Mouse (Mus musculus): ENCODE data around the gene Iffo1. TPM values are rescaled to one million over a fixed set of nuclear protein-coding genes. Genes with fewer than 3 reads are reported as not detected.

Gene Iffo1
- polyA plus RNA-seq, 1 experiment, result 96.0 TPM

GRCm38 (mm10) chr6:125099421-125099971 lies 45.5 kb upstream of the Iffo1 start:
- 5% methylated on average over 5 of the region's 5 CpGs for WGBS
- Histone ChIP-seq H3K27me3 (ENCODE audit: control insufficient read depth, insufficient read depth, low read length) (no peaks in the 10 kb centered on the region), H3K27ac (ENCODE audit: insufficient read depth, low read length) (peak overlapping the region; percentile 66), H3K4me3 (replicated peaks; ENCODE audit: insufficient read depth, low read depth, low read length) (peak overlapping the region; percentile 38), H3K4me1 (ENCODE audit: control insufficient read depth, insufficient read depth, low read length) (peaks cover 15% of the 10 kb centered on the region)
- peak; percentile 53 to 57 for DNase-seq
- TF ChIP-seq CTCF (IDR thresholded peaks at IDR 0.05; ENCODE audit: borderline replicate concordance, insufficient read depth, low read depth, low read length), result no peak
- no peak for TF ChIP-seq POLR2A (IDR thresholded peaks at IDR 0.05; ENCODE audit: borderline replicate concordance, insufficient read depth, low read length)

GRCm38 (mm10) chr6:125101444-125101843 lies 43.6 kb upstream of the Iffo1 start:
- Histone ChIP-seq H3K4me1 (ENCODE audit: control insufficient read depth, insufficient read depth, low read length) (peaks cover 15% of the 10 kb centered on the region), H3K27me3 (ENCODE audit: control insufficient read depth, insufficient read depth, low read length) (no peaks in the 10 kb centered on the region), H3K4me3 (replicated peaks; ENCODE audit: insufficient read depth, low read depth, low read length) (no peak overlapping the region), H3K27ac (ENCODE audit: insufficient read depth, low read length) (no peak overlapping the region)
- 79% methylated on average over 9 of the region's 9 CpGs for WGBS
- TF ChIP-seq POLR2A (IDR thresholded peaks at IDR 0.05; ENCODE audit: borderline replicate concordance, insufficient read depth, low read length), result no peak
- TF ChIP-seq CTCF (IDR thresholded peaks at IDR 0.05; ENCODE audit: borderline replicate concordance, insufficient read depth, low read depth, low read length), result no peak
- DNase-seq, result no peak

GRCm38 (mm10) chr6:125104223-125104622 lies 40.8 kb upstream of the Iffo1 start:
- TF ChIP-seq CTCF (IDR thresholded peaks at IDR 0.05; ENCODE audit: borderline replicate concordance, insufficient read depth, low read depth, low read length) (no peak), POLR2A (IDR thresholded peaks at IDR 0.05; ENCODE audit: borderline replicate concordance, insufficient read depth, low read length) (no peak)
- 69% methylated on average over 4 of the region's 4 CpGs for WGBS
- Histone ChIP-seq H3K4me1 (ENCODE audit: control insufficient read depth, insufficient read depth, low read length) (peaks cover 5% of the 10 kb centered on the region), H3K4me3 (replicated peaks; ENCODE audit: insufficient read depth, low read depth, low read length) (no peak overlapping the region), H3K27ac (ENCODE audit: insufficient read depth, low read length) (no peak overlapping the region), H3K27me3 (ENCODE audit: control insufficient read depth, insufficient read depth, low read length) (no peaks in the 10 kb centered on the region)
- no peak for DNase-seq

GRCm38 (mm10) chr6:125107705-125108104 lies 37.3 kb upstream of the Iffo1 start:
- WGBS, result 93% methylated on average over 2 of the region's 2 CpGs
- no peaks in the 10 kb centered on the region for H3K27me3 ChIP-seq (ENCODE audit: control insufficient read depth, insufficient read depth, low read length)
- no peak for DNase-seq
- no peak overlapping the region for H3K27ac ChIP-seq (ENCODE audit: insufficient read depth, low read length)
- no peak for TF ChIP-seq CTCF (IDR thresholded peaks at IDR 0.05; ENCODE audit: borderline replicate concordance, insufficient read depth, low read depth, low read length)
- TF ChIP-seq POLR2A (IDR thresholded peaks at IDR 0.05; ENCODE audit: borderline replicate concordance, insufficient read depth, low read length), result no peak
- no peaks in the 10 kb centered on the region for H3K4me1 ChIP-seq (ENCODE audit: control insufficient read depth, insufficient read depth, low read length)
- no peak overlapping the region for H3K4me3 ChIP-seq (replicated peaks; ENCODE audit: insufficient read depth, low read depth, low read length)

GRCm38 (mm10) chr6:125109371-125109770 lies 35.7 kb upstream of the Iffo1 start:
- DNase-seq, result no peak
- Histone ChIP-seq H3K4me1 (ENCODE audit: control insufficient read depth, insufficient read depth, low read length) (no peaks in the 10 kb centered on the region), H3K4me3 (replicated peaks; ENCODE audit: insufficient read depth, low read depth, low read length) (no peak overlapping the region), H3K27me3 (ENCODE audit: control insufficient read depth, insufficient read depth, low read length) (no peaks in the 10 kb centered on the region), H3K27ac (ENCODE audit: insufficient read depth, low read length) (no peak overlapping the region)
- no peak for TF ChIP-seq POLR2A (IDR thresholded peaks at IDR 0.05; ENCODE audit: borderline replicate concordance, insufficient read depth, low read length)
- TF ChIP-seq CTCF (IDR thresholded peaks at IDR 0.05; ENCODE audit: borderline replicate concordance, insufficient read depth, low read depth, low read length), result no peak
- WGBS, result 92% methylated on average over 14 of the region's 14 CpGs

GRCm38 (mm10) chr6:125110927-125111326 lies 34.1 kb upstream of the Iffo1 start:
- Histone ChIP-seq H3K27me3 (ENCODE audit: control insufficient read depth, insufficient read depth, low read length) (no peaks in the 10 kb centered on the region), H3K4me1 (ENCODE audit: control insufficient read depth, insufficient read depth, low read length) (no peaks in the 10 kb centered on the region), H3K27ac (ENCODE audit: insufficient read depth, low read length) (no peak overlapping the region), H3K4me3 (replicated peaks; ENCODE audit: insufficient read depth, low read depth, low read length) (no peak overlapping the region)
- 65% methylated on average over 7 of the region's 7 CpGs for WGBS
- TF ChIP-seq POLR2A (IDR thresholded peaks at IDR 0.05; ENCODE audit: borderline replicate concordance, insufficient read depth, low read length), result no peak
- peak; percentile 48; the same call in 1 of the 2 replicates for TF ChIP-seq CTCF (IDR thresholded peaks at IDR 0.05; ENCODE audit: borderline replicate concordance, insufficient read depth, low read depth, low read length)
- DNase-seq, result peak in 1 of 2 experiments; percentile 52

- Histone ChIP-seq H3K4me3 (replicated peaks; ENCODE audit: insufficient read depth, low read depth, low read length) (no peak overlapping the region), H3K27ac (ENCODE audit: insufficient read depth, low read length) (no peak overlapping the region), H3K4me1 (ENCODE audit: control insufficient read depth, insufficient read depth, low read length) (no peaks in the 10 kb centered on the region), H3K27me3 (ENCODE audit: control insufficient read depth, insufficient read depth, low read length) (no peaks in the 10 kb centered on the region)
- 92% methylated on average over 11 of the region's 11 CpGs for WGBS
- TF ChIP-seq CTCF (IDR thresholded peaks at IDR 0.05; ENCODE audit: borderline replicate concordance, insufficient read depth, low read depth, low read length) (no peak), POLR2A (IDR thresholded peaks at IDR 0.05; ENCODE audit: borderline replicate concordance, insufficient read depth, low read length) (no peak)
- no peak for DNase-seq
Measured at GRCm38 (mm10) chr6:125112553-125112952, 32.5 kb upstream of the Iffo1 start.

GRCm38 (mm10) chr6:125119387-125119786 lies 25.7 kb upstream of the Iffo1 start:
- no peak for DNase-seq
- Histone ChIP-seq H3K4me1 (ENCODE audit: control insufficient read depth, insufficient read depth, low read length) (no peaks in the 10 kb centered on the region), H3K27ac (ENCODE audit: insufficient read depth, low read length) (no peak overlapping the region), H3K4me3 (replicated peaks; ENCODE audit: insufficient read depth, low read depth, low read length) (no peak overlapping the region), H3K27me3 (ENCODE audit: control insufficient read depth, insufficient read depth, low read length) (no peaks in the 10 kb centered on the region)
- TF ChIP-seq POLR2A (IDR thresholded peaks at IDR 0.05; ENCODE audit: borderline replicate concordance, insufficient read depth, low read length), result no peak
- no peak for TF ChIP-seq CTCF (IDR thresholded peaks at IDR 0.05; ENCODE audit: borderline replicate concordance, insufficient read depth, low read depth, low read length)
- 86% methylated on average over 8 of the region's 8 CpGs for WGBS

All from cerebellum, adult 2 months (tissue).